Mouse (Mus musculus): ENCODE results near the gene 9130213A22Rik.
A peak's percentile ranks its signal among the peaks of the same experiment; 100 is the strongest.

9130213A22Rik gene

GRCm38 (mm10) chr11:69123693-69124497, 1.5 kb upstream of the 9130213A22Rik start:
- DNase-seq (ENCODE audit: low spot score) = peak; percentile 87

GRCm38 (mm10) chr11:69123056-69123692, 785 bp upstream of the 9130213A22Rik start:
- peak; percentile 85 for DNase-seq (ENCODE audit: low spot score)

DNA sequence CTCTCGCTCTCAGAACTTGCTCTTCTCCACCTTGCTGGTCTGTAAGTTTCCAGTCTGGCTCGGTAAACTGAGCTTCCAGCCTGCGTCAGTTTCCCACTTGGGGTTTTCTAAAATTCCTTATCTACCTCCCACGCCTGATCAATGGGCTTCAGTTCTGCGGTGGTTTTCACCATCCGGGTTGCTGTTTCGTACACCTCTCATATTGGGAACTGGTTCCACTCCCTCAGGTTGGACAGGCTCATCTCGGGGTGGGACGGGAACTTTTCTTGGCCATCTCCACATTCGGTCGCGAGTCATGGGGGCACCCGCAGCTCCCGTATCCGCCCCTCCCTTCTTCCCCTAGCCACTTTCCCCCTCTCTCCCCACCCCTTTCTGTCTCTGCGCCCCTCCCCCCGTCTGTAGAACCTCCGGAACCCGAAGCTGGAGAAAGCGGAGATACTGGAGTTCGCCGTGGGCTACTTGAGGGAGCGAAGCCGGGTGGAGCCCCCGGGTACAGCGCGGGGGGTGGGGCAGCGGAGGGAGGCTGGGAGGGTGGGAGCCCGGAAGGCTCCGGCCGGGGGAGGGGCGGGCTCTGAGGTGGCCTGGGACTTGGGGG, 551 bp downstream of the 9130213A22Rik start:
- no peak for DNase-seq (ENCODE audit: low spot score)

- DNase-seq (ENCODE audit: low spot score) = peak; percentile 49
Observed at GRCm38 (mm10) chr11:69121001-69121740, 1.2 kb downstream of the 9130213A22Rik start.

DNA sequence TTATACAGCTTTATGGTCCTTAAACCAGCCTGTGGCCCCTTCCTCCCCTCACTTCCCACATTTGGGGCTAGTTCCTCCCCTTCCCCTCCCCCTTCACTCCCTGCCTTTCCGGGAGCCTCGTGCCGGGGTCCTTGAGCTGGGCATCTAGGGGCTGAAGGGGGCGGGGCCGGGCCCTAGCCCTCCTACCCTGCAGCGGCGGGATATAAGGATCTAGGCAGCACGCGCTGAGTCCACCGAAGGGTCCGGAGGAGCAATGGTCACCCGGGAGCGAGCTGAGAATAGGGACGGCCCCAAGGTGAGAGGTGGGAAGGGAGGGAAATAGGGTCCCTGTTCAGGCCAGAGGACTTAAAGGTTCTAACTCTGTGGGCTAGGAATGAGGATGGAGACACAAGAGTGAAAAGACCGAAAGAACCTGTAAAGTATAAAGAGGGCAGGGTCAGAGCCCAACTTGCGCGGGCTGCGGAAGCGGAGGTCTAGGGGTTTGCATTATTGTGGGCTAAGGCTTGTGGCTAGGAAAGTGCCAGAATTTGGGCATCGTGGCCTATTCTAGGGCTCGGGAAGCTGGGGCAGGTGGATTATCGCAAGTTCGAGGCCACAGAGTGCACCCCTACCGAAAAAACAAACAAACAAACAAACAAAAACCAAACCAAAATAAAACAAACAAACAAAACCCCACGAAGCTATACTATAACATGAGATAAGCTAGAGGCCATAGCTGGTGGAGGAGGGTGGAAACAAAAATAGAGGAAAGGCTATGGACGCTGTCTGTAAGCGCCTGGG, 2.0 kb downstream of the 9130213A22Rik start, which contains the start of gene Hes7:
Gene Hes7, plus strand, starts transcription at position 184 of the 780 bp plus-strand sequence.
- DNase-seq (ENCODE audit: low spot score) = no peak

DNA sequence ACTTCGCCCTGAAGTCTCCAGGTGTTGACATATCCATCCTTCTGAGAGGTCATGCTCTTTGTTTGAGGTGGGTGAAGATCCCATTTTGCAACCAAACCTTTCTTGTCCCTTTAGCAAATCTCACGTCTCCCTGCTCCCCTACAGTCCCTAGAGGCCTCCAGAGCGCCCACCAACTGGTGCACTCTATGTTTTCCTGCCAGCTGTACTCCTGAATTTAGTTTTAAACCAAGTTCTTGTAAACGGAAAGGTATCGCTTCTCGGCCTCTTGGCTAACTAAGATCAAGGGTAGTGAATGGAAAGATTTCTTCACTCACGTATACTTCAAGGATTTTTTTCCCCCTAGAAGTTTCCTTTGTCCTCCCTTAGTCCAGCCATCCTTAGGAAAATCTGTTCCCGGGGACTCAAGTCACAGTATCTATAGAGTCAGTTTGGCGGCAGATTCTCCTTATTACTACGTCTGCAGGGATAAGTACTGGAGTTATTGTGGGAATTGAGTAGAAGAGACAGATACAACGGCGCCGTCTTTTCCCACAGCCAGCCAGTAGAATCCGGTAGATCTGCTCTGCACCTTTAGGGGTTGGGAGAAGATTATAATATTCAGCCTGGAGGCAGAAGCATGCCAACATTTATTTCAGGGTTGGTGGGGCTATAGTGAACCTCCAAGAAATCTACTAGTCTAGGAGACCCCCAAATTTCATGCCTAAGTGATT, 2.8 kb downstream of the 9130213A22Rik start:
- DNase-seq (ENCODE audit: low spot score) = no peak

GRCm38 (mm10) chr11:69118765-69119164, 3.6 kb downstream of the 9130213A22Rik start:
- peak; percentile 75 for DNase-seq (ENCODE audit: low spot score)

DNA sequence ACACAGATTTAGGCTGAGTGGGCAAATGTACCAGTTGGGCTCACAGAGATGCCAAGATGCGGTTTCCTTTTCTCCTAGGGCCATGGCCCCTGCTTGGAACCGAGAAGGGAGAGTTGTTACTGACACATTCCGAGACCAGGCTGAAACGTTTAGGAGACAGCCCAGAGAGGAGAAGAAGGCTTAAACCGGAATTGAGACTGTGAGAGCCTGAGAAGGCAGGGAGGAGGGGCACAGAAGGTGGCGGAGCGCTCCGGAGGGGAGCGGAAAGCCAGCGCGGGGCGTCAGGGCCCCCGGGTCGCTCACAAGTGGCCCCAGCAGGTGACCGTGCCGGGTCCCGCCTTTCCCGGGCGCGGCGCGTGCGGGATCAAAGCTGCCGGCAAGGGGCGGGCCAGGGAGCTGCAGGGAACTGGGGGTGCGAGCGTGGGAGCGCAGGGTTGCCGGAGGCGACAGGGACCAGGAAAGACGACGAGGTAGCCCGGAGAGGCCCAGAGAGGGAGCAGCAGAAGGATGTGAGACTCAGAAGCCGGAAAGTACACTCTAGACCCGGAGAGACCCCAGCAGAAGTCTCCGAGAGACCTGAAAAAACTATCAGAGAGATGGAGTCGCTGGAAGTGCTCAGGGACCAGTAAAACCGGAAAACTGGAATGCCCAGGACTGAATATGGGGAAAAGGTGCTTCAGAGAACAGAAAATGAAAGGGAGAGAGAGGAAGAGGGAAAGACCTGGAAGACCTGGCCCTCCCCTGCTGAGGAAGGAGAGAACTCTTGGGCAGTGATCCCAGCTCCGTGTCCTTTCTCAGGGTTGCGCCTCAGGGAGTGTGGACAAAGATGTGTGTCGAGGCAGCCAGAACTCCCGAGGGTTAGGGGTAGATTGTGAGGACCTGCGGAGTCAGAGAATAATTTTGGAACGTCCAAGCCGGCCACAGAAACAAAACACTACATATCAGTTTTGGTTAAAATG, 4.4 kb downstream of the 9130213A22Rik start:
- DNase-seq (ENCODE audit: low spot score) = peak; percentile 71

DNA sequence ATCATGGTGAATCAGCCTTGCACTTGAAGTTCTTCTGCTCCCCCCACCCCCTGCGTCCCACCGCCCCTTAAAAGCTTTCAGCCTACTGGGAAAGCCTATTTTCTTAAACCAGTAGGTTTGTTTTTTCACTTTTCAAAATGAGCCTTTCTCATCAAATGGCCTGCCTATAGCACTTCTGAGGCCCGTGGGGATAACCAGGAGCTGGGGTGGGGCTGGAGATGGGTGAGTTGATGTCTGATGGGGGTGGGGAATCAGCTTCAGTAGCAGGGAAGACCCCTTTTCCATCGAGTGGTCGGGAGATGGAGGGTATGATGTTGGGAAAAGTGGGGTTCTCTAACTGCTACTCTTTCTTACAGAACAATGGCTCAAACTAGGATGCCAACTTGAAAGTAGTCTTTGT, 5.5 kb downstream of the 9130213A22Rik start:
- DNase-seq (ENCODE audit: low spot score) = no peak

GRCm38 (mm10) chr11:69114621-69115020, 7.8 kb downstream of the 9130213A22Rik start:
- no peak for DNase-seq (ENCODE audit: low spot score)

GRCm38 (mm10) chr11:69114018-69114417, 8.4 kb downstream of the 9130213A22Rik start:
- DNase-seq (ENCODE audit: low spot score) = no peak

GRCm38 (mm10) chr11:69111865-69112264, 10.5 kb downstream of the 9130213A22Rik start:
- DNase-seq (ENCODE audit: low spot score) = no peak

GRCm38 (mm10) chr11:69111051-69111810, 11.2 kb downstream of the 9130213A22Rik start:
- no peak for DNase-seq (ENCODE audit: low spot score)

- DNase-seq (ENCODE audit: low spot score) = peak; percentile 94
Observed at GRCm38 (mm10) chr11:69110319-69111046, 11.9 kb downstream of the 9130213A22Rik start.

- no peak for DNase-seq (ENCODE audit: low spot score)
Observed at GRCm38 (mm10) chr11:69109032-69109900, 13.1 kb downstream of the 9130213A22Rik start.

DNA sequence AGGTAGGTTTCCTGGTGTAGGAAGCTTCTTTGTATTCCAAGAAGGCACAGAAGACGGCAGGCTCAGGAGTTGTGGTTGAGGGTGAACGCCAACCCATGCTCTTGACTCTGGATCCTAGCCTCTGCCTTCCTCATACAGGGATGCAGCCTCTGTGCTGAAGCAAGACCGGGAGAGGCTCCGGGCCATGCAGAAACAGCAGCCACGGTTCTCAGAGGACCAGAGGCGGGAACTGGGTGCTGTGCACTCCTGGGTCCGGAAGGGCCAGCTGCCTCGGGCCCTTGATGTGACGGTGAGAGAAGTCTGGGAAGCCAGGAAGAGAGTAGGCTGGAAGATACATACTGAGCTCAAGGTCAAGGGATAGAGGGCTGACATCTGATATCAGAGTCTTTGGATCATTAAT, 14.2 kb downstream of the 9130213A22Rik start:
- DNase-seq (ENCODE audit: low spot score) = no peak

DNA sequence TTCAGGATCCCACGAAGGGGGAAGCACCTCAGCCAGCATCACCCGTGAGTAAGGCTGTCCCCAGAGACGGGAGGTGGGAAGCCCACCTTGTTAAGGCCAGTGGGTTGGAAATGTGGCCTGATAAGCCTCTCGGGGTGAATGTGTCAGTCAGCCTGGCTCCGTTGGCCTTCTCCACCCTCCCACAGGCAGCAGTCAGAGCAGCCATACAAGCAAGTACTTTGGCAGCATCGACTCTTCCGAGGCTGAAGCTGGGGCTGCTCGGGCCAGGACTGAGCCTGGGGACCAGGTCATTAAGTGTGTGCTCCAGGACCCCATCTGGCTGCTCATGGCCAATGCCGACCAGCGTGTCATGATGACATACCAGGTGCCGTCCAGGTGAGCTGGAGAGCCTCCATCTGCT, 14.7 kb downstream of the 9130213A22Rik start:
- no peak for DNase-seq (ENCODE audit: low spot score)

Measured in ovary, postnatal 36 days (tissue).